Mouse (Mus musculus): Measurements from ENCODE around the gene Sugct.

Sugct gene

GRCm38 (mm10) chr13:17494936-17495335 is 200.4 kb downstream of the Sugct start:
- TF ChIP-seq GATA4 (IDR thresholded peaks at IDR 0.05; ENCODE audit: insufficient replicate concordance, low read length) = no peak

DNA sequence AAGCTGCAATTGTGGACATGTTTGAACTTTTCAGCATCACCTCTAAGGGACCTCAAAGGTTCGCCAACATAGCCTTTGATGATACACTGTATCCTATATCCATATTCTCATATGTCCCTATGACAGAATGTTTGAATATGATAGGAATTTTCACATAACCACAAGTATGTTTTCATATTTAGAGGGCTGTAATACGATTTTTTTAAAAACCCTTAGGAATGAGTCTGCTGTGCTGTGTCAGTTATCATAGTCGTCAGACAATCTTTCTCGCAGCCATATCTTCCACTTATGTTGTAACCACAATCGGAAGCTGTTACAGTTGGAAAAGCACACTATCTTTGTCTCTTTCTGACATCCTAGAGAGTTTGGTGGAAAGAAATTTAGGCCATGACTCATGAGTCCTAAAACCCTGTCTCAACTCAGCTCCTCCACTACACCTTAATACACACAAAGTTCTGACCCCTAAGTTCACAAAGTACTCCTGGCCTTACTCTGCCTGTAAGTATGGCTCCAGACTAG is 201.2 kb downstream of the Sugct start:
- TF ChIP-seq GATA4 (IDR thresholded peaks at IDR 0.05; ENCODE audit: insufficient replicate concordance, low read length) = no peak

DNA sequence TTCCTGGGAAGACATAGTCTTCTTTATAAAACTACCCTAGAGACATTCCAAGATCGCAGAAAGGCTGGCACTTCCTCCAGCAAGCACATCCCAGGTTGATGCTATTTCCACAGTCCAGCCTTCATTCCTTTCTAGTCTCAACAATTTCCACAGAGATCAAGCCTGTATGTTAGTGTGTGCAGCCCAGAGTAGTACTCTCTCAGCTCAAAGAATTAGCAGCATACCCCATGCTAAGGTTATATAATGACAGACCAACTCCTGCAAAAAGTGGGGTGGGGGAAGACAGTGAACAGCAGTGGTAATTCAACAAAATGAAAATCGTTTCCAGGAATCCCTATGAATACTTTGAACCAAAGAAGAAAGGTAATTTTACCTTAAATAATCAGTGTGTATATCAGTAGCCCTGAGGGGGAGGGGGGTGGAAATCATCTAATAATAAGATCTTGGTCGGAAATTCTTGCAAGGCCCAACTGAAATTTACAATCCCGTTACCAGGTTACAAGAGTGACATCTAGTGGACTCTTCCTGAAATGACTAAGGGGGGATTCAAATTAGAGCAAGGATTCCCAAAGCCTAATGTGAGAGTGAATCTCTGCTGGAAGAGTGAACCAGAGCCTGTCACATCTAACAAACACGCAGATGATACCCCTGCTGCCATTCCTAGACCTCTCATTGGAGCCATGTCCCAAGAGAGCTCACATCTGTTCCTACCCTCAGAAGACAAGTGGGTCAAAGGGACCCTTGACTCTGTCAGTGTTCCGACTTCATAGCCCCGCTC is 263.0 kb downstream of the Sugct start:
- no peak for TF ChIP-seq GATA4 (IDR thresholded peaks at IDR 0.05; ENCODE audit: insufficient replicate concordance, low read length)

DNA sequence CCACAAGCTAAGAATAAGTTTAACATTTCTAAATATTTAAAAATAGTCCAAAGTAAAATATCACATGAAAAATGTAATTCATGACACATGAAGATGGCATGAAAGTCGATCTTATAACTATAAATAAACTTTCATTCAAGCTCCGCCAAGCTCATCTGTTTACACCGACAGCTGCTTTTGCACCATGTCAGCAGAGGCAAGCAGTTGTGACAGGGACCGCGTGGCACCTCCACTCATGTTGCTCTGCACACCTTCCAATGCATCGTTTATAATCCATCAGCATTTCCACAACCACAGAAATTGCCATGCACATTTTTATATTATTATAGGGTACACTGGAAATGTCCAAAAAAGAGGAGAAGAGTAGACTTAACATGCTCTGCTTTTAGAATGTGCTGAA is 273.5 kb downstream of the Sugct start:
- no peak for TF ChIP-seq GATA4 (IDR thresholded peaks at IDR 0.05; ENCODE audit: insufficient replicate concordance, low read length)

- no peak for TF ChIP-seq GATA4 (IDR thresholded peaks at IDR 0.05; ENCODE audit: insufficient replicate concordance, low read length)
Observed at GRCm38 (mm10) chr13:17420557-17420956, 274.8 kb downstream of the Sugct start.

GRCm38 (mm10) chr13:17342836-17343235 is 352.5 kb downstream of the Sugct start:
- no peak for TF ChIP-seq GATA4 (IDR thresholded peaks at IDR 0.05; ENCODE audit: insufficient replicate concordance, low read length)

- TF ChIP-seq GATA4 (IDR thresholded peaks at IDR 0.05; ENCODE audit: insufficient replicate concordance, low read length) = no peak
Observed at GRCm38 (mm10) chr13:17335885-17336540, 359.3 kb downstream of the Sugct start.

GRCm38 (mm10) chr13:17326863-17327262 is 368.5 kb downstream of the Sugct start:
- no peak for TF ChIP-seq GATA4 (IDR thresholded peaks at IDR 0.05; ENCODE audit: insufficient replicate concordance, low read length)

GRCm38 (mm10) chr13:17301590-17301989 is 393.8 kb downstream of the Sugct start:
- TF ChIP-seq GATA4 (IDR thresholded peaks at IDR 0.05; ENCODE audit: insufficient replicate concordance, low read length) = no peak

DNA sequence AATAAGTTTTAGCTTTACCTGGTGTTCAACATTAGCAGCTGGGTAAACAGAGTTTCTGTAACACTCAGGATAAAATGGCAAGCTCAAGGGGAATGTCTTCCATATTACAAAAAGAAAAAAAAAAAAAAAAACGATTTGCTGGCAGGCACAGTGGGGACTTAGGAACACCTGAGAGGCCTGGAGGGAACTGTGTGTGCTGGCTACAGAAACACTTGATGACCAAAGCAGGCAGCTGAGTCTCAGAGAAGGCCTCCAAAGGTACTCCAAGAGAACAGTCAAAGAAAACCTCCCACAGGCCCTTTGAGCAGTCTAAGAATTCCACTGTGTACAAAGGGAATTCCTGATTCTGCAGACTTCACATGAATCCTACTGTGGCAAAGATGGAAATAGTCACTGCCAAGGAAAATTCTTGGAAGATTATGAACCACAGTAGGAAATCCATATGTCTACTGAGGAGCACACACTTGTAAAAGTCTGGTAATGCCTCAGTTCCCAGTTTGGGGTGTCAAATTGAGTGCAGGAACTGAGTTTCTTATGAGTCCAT is 397.8 kb downstream of the Sugct start:
- TF ChIP-seq GATA4 (IDR thresholded peaks at IDR 0.05; ENCODE audit: insufficient replicate concordance, low read length) = no peak

GRCm38 (mm10) chr13:17296912-17297311 is 398.4 kb downstream of the Sugct start:
- no peak for TF ChIP-seq GATA4 (IDR thresholded peaks at IDR 0.05; ENCODE audit: insufficient replicate concordance, low read length)

DNA sequence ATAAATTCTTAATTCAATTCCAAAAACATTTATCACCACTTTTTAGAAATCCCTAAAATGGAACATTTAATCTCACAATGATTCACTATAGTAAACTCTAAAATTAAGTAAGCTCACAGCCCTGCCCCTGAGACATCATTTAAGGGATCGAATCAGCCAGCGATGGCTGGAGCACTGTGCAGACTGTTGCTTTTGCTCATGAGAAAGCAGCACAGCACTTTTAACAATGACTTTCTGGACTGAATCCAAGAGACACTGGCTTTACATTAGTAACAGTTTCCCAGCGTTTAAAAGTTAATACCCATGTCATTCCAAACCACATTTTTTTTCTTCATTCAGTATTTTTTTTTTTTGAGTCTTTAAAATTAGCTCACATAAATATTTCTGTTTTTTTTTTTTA is 398.9 kb downstream of the Sugct start:
- TF ChIP-seq GATA4 (IDR thresholded peaks at IDR 0.05; ENCODE audit: insufficient replicate concordance, low read length) = no peak

DNA sequence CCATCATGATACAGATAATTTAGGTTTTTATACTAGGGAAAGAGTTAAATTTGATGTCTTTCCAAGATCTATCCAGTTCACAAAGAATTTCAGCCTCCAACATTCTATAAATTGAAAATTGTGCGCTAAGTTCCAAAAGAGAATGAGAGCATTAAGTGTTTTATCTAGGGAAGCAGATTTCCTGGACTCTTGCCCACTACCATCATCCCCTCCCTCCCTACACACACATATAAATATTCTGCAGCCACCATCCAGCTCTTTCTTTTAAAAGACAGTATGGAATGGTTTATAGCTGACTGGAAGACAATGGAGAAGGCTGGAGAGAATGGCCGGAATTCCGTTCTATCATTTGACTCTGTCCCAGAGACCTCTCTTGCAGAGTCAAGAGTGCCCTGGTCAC is 404.3 kb downstream of the Sugct start:
- TF ChIP-seq GATA4 (IDR thresholded peaks at IDR 0.05; ENCODE audit: insufficient replicate concordance, low read length) = no peak

DNA sequence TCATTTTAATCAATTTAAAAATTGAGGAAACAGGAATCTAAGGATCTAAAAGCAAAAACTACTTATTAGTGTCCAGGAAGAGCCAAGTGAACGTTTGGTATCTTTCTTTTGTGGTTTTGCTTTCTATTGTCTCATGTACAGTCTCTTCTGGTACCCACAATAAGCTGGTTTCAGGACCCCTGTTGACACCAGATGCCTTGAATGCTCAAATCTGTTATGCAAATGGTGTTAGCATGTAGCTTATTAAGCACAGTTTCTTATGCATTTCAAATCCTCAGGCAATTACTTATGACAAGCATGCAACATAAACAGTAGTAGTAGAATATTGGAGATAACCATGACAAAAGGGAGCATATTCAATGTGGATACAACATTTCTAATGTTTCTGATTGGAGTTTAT is 407.0 kb downstream of the Sugct start:
- no peak for TF ChIP-seq GATA4 (IDR thresholded peaks at IDR 0.05; ENCODE audit: insufficient replicate concordance, low read length)

GRCm38 (mm10) chr13:17245936-17246335 is 449.4 kb downstream of the Sugct start:
- TF ChIP-seq GATA4 (IDR thresholded peaks at IDR 0.05; ENCODE audit: insufficient replicate concordance, low read length) = no peak

DNA sequence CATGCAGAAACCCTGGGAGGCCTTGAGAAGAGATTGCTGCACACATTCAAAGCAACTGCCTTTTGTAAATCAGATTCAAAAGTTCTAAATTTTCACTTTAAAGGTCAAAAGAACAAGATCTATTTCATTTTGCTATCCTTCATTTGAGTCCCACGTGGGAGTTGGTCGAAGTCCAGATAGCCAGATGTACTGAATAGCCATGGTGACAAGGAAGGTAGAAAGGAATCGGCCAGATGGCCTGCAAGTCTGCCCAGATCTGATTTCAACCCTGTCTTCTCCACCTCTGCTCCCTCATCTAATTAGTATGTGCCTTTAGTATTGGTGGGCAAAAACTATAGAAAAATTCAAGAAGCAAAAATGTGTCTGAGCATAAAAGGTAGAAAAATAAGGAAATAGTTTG is 478.8 kb downstream of the Sugct start:
- no peak for TF ChIP-seq GATA4 (IDR thresholded peaks at IDR 0.05; ENCODE audit: insufficient replicate concordance, low read length)
